In genomic region chr3:121261939-121262520, GRCm38 (mm10) we compare ENCODE assay signal across 8 mouse cellular contexts. TPM values are rescaled to one million over a fixed set of nuclear protein-coding genes. Genes with fewer than 3 reads are reported as not detected.
DNase-seq lines count a peak whose midpoint lies in the region; ATAC-seq and TF ChIP-seq lines count a peak whose summit lies in the region.

No protein-coding gene starts in this region.

- peaks cover 57% of the 10 kb centered on the region for H3K27me3 ChIP-seq in lung, embryonic 14.5 days (ENCODE audit: insufficient read depth, low read length)
- peaks cover 48% of the 10 kb centered on the region for H3K27me3 ChIP-seq in embryonic facial prominence, embryonic 15.5 days
- no peaks in the 10 kb centered on the region for H3K27me3 ChIP-seq in intestine, postnatal 0 days (replicated peaks; ENCODE audit: control insufficient read depth, insufficient read depth, low read length)
- 0 out of 2 replicates have a peak, but pooled peaks cover 3% of the 10 kb centered on the region for H3K27me3 ChIP-seq in small intestine, adult 2 months (ENCODE audit: control insufficient read depth, insufficient read depth, low read length)

- no peaks in the 10 kb centered on the region for H3K9me3 ChIP-seq in lung, embryonic 14.5 days (ENCODE audit: low read depth, low read length)
- H3K9me3 ChIP-seq in embryonic facial prominence, embryonic 15.5 days (replicated peaks) = no peaks in the 10 kb centered on the region
- H3K9me3 ChIP-seq in intestine, postnatal 0 days (ENCODE audit: control insufficient read depth) = no peaks in the 10 kb centered on the region

- H3K27ac ChIP-seq in lung, embryonic 14.5 days (ENCODE audit: low read depth) = peak overlapping the region; percentile 24; the same call in 1 of the 2 replicates
- H3K27ac ChIP-seq in embryonic facial prominence, embryonic 15.5 days (replicated peaks) = no peak overlapping the region
- H3K27ac ChIP-seq in intestine, postnatal 0 days (ENCODE audit: low read depth, low read length) = peak overlapping the region; percentile 94
- H3K27ac ChIP-seq in small intestine, adult 2 months (ENCODE audit: insufficient read depth, low read depth, low read length) = peak overlapping the region; percentile 88

- peak overlapping the region; percentile 57 for H3K9ac ChIP-seq in lung, embryonic 14.5 days
- H3K9ac ChIP-seq in embryonic facial prominence, embryonic 15.5 days = peak overlapping the region; percentile 33
- H3K9ac ChIP-seq in intestine, postnatal 0 days (ENCODE audit: low read depth, low read length) = peak overlapping the region; percentile 80

- intact Hi-C loops in left cerebral cortex, postnatal 14 days (cut with DNase I) = loop anchor here (5.0 kb wide), 1 partner anchor 90 kb away; the partner anchor contains the start of gene Rwdd3

- no peak for ATAC-seq in lung, embryonic 14.5 days (ENCODE audit: insufficient read depth)
- ATAC-seq in embryonic facial prominence, embryonic 15.5 days (ENCODE audit: insufficient number of reproducible peaks, low FRiP score, low TSS enrichment, low read depth) = no peak
- no peak for ATAC-seq in intestine, postnatal 0 days

- TF ChIP-seq CTCF in lung, embryonic 14.5 days (IDR thresholded peaks at IDR 0.05; ENCODE audit: low read depth) = no peak
- no peak for TF ChIP-seq CTCF in intestine, postnatal 0 days (IDR thresholded peaks at IDR 0.05; ENCODE audit: low read depth)
- no peak for TF ChIP-seq CTCF in small intestine, adult 2 months (IDR thresholded peaks at IDR 0.05; ENCODE audit: extremely low read depth, insufficient read length, insufficient replicate concordance, low read depth, low read length)

- WGBS in lung, embryonic 14.5 days = 9% methylated on average over 21 of the region's 21 CpGs
- 9% methylated on average over 21 of the region's 21 CpGs for WGBS in embryonic facial prominence, embryonic 15.5 days
- WGBS in intestine, postnatal 0 days = 16% methylated on average over 19 of the region's 21 CpGs
- WGBS in small intestine, adult 2 months = 13% methylated on average over 21 of the region's 21 CpGs

- TF ChIP-seq POLR2A in small intestine, adult 2 months (IDR thresholded peaks at IDR 0.05; ENCODE audit: low read depth, low read length) = no peak

- DNase-seq in lung, embryonic 14.5 days = no peak
- no peak for DNase-seq in lung, postnatal 14 days
- DNase-seq in left cerebral cortex, postnatal 14 days (ENCODE audit: low spot score in 2 of 2) = no peak
- no peak for DNase-seq in right cerebral cortex, adult 2 months (ENCODE audit: low spot score in 2 of 2)
- DNase-seq in adrenal gland, adult 2 months = no peak

- H3K4me3 ChIP-seq in lung, embryonic 14.5 days (ENCODE audit: low read depth, low read length) = peak overlapping the region; percentile 64
- peak overlapping the region; percentile 63 for H3K4me3 ChIP-seq in embryonic facial prominence, embryonic 15.5 days (replicated peaks)
- peak overlapping the region; percentile 71 for H3K4me3 ChIP-seq in intestine, postnatal 0 days (ENCODE audit: low read depth, low read length)
- H3K4me3 ChIP-seq in small intestine, adult 2 months (ENCODE audit: low read depth, low read length) = peak overlapping the region; percentile 76

- H3K36me3 ChIP-seq in lung, embryonic 14.5 days (ENCODE audit: insufficient read depth) = no peaks in the 10 kb centered on the region
- no peaks in the 10 kb centered on the region for H3K36me3 ChIP-seq in embryonic facial prominence, embryonic 15.5 days
- H3K36me3 ChIP-seq in intestine, postnatal 0 days (ENCODE audit: control insufficient read depth, insufficient read depth) = no peaks in the 10 kb centered on the region
- H3K36me3 ChIP-seq in small intestine, adult 2 months (ENCODE audit: control insufficient read depth, insufficient read depth, low read length) = no peaks in the 10 kb centered on the region

- no peaks in the 10 kb centered on the region for H3K4me1 ChIP-seq in lung, embryonic 14.5 days (ENCODE audit: insufficient read depth)
- peaks cover 12% of the 10 kb centered on the region for H3K4me1 ChIP-seq in embryonic facial prominence, embryonic 15.5 days
- H3K4me1 ChIP-seq in intestine, postnatal 0 days (replicated peaks; ENCODE audit: control insufficient read depth, insufficient read depth, low read length) = 0 out of 2 replicates have a peak, but pooled peaks cover 5% of the 10 kb centered on the region
- H3K4me1 ChIP-seq in small intestine, adult 2 months (ENCODE audit: control insufficient read depth, insufficient read depth, insufficient read length, low read length) = peaks cover 9% of the 10 kb centered on the region; the same call in 1 of the 2 replicates

- H3K4me2 ChIP-seq in lung, embryonic 14.5 days = peak overlapping the region; percentile 100
- H3K4me2 ChIP-seq in embryonic facial prominence, embryonic 15.5 days (replicated peaks) = peak overlapping the region; percentile 99
- H3K4me2 ChIP-seq in intestine, postnatal 0 days (replicated peaks; ENCODE audit: low read depth) = peak overlapping the region; percentile 95

RNA-seq across cellular contexts. Expression of gene Tmem56, which starts 20.9 kb away (rescaled TPM):
- polyA plus RNA-seq in lung, embryonic 14.5 days (2014; fragmentation: Nextera tagmentation; extraction: Ambion mirVana) = 0.34 and 0.49 TPM in 2 replicates
- 1.2 and 1.3 TPM in 2 replicates for polyA plus RNA-seq in embryonic facial prominence, embryonic 15.5 days (2015; fragmentation: Nextera tagmentation; extraction: Ambion mirVana)
- 6.0 and 6.8 TPM in 2 replicates for polyA plus RNA-seq in intestine, postnatal 0 days (2015; fragmentation: Nextera tagmentation; extraction: Ambion mirVana)
- 0.75 and 0.77 TPM in 2 replicates for polyA plus RNA-seq in small intestine, adult 2 months (2012; rRNA removed)
- total RNA-seq in left cerebral cortex, postnatal 14 days (2021) = 10 to 100 TPM; 31.1 to 34.4 TPM
- total RNA-seq in adrenal gland, adult 2 months (2021) = 10 to 100 TPM; 32.0 to 56.3 TPM
- 7.8 TPM in 2 replicates for polyA plus RNA-seq in adrenal gland, adult 2 months (2012; rRNA removed)

RNA-seq across cellular contexts. Expression of gene Alg14, which starts 29.5 kb away (rescaled TPM):
- polyA plus RNA-seq in lung, embryonic 14.5 days (2014; fragmentation: Nextera tagmentation; extraction: Ambion mirVana) = 39.2 and 43.9 TPM in 2 replicates
- 40.0 and 42.9 TPM in 2 replicates for polyA plus RNA-seq in embryonic facial prominence, embryonic 15.5 days (2015; fragmentation: Nextera tagmentation; extraction: Ambion mirVana)
- polyA plus RNA-seq in intestine, postnatal 0 days (2015; fragmentation: Nextera tagmentation; extraction: Ambion mirVana) = 25.6 and 26.1 TPM in 2 replicates
- polyA plus RNA-seq in small intestine, adult 2 months (2012; rRNA removed) = 5.1 and 6.4 TPM in 2 replicates
- 10 to 100 TPM; 17.1 to 18.5 TPM for total RNA-seq in left cerebral cortex, postnatal 14 days (2021)
- total RNA-seq in adrenal gland, adult 2 months (2021) = 10 to 100 TPM; 37.3 to 39.7 TPM
- 16.1 and 16.4 TPM in 2 replicates for polyA plus RNA-seq in adrenal gland, adult 2 months (2012; rRNA removed)
